Mouse (Mus musculus) thymus, adult 2 months (tissue): ENCODE results near the gene Kpna4. TPM values are rescaled to one million over a fixed set of nuclear protein-coding genes. Genes with fewer than 3 reads are reported as not detected.

Experiments
- DNase-seq: peaks from one replicate; pipeline ENCODE4 v3.0.0; 2021
- H3K27ac ChIP-seq: fragments of 200-500 bp; 2 replicates; pipeline ENCODE4 v1.5.1; 2012; ENCODE audit warnings: low read length, control low read depth; ENCODE audit not compliant: control insufficient read depth, insufficient read depth
- H3K27me3 ChIP-seq: fragments of 200-500 bp; 2 replicates; pipeline ENCODE4 v1.6.1; 2012; ENCODE audit warnings: mild to moderate bottlenecking, low read length, moderate library complexity, mixed read lengths; ENCODE audit not compliant: control insufficient read depth, insufficient read depth
- H3K36me3 ChIP-seq: fragments of 200-500 bp; 2 replicates; pipeline ENCODE4 v1.6.1; 2012; ENCODE audit warnings: mild to moderate bottlenecking, low read length, moderate library complexity; ENCODE audit not compliant: control insufficient read depth, insufficient read depth
- H3K4me1 ChIP-seq: fragments of 200-500 bp; replicated peaks from 2 replicates; pipeline ENCODE4 v1.6.1; 2012; ENCODE audit warnings: low read length; ENCODE audit not compliant: control insufficient read depth, insufficient read depth
- H3K4me3 ChIP-seq: fragments of 200-500 bp; 2 replicates; pipeline ENCODE4 v1.5.1; 2012; ENCODE audit warnings: mild to moderate bottlenecking, low read length, control low read depth, moderate library complexity; ENCODE audit not compliant: control insufficient read depth, insufficient read depth
- CTCF ChIP-seq: fragments of 200-500 bp; IDR thresholded peaks from 2 replicates; pipeline ENCODE4 v1.5.1; 2012; ENCODE audit warnings: mild to moderate bottlenecking, control low read depth, low read length, moderate library complexity, borderline replicate concordance; ENCODE audit not compliant: control insufficient read depth, poor library complexity, insufficient read depth; ENCODE audit errors: extremely low read depth
- POLR2A ChIP-seq: fragments of 200-500 bp; IDR thresholded peaks from 2 replicates; pipeline ENCODE4 v1.6.1; 2012; ENCODE audit warnings: mild to moderate bottlenecking, low read length, control low read depth, moderate library complexity; ENCODE audit not compliant: control insufficient read depth, poor library complexity, insufficient read depth; ENCODE audit errors: extremely low read depth
- WGBS: fragments of 180-500 bp; shearing (Covaris S2); methylation state at CpG from one replicate; pipeline ENCODE4 v1.1.7; 2018; 5-methylcytosine and 5-hydroxymethylcytosine counted together
- polyA plus RNA-seq: library from polyadenylated mRNA; depleted of rRNA; stranded (reverse); fragments of >200 nt; gene quantifications from 2 replicates; pipeline ENCODE4 v1.2.3, GENCODE M21; 2012

Gene Kpna4
- polyA plus RNA-seq, 1 experiment = 21.6 TPM

DNA sequence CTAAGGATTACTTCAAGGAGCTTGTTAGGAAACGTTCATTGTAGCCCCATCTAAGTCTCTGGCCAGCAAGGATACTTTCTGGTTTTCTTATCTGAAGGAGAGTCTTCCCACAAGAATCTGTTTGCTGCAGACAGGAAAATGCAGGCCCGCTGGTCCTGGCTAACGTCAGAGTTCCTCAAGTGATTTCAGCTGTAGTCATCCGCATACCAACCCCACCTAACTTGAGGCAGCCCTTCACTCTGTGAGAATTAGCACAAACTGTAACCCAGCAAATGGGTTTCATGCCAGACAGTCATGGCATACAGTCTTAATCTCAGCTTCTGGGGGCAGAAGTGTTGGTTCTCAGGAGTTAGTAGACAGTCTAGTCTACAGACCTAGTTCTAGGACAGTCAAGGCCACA is 80.4 kb downstream of the Kpna4 start:
- 88% methylated on average over 4 of the region's 4 CpGs for WGBS
- 0 out of 2 replicates have a peak, but pooled peaks cover 4% of the 10 kb centered on the region for H3K36me3 ChIP-seq
- no peak for TF ChIP-seq CTCF
- no peak for TF ChIP-seq POLR2A
- H3K4me1 ChIP-seq = peaks cover 6% of the 10 kb centered on the region
- no peak overlapping the region for H3K4me3 ChIP-seq
- DNase-seq = no peak
- no peak overlapping the region for H3K27ac ChIP-seq
- H3K27me3 ChIP-seq = no peaks in the 10 kb centered on the region

DNA sequence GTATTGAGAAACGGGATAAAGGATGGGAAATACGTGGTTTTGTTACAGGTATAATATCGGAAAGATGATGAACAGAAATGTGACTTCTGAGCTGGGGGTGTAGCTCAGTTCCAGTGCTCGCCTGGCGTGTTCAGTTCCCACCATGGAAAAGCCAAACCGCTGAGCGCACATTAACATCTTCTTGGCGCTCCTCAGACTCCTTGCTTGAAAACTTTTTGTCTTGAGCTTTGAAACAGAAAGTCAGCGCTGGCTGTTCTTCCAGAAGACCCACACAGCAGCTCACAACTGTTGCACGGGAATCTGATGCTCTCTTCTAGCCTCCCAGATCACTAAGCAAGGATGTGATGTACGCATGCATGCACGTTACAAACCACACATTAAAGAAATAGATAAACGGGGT is 81.2 kb downstream of the Kpna4 start:
- DNase-seq = no peak
- H3K27ac ChIP-seq = no peak overlapping the region
- H3K27me3 ChIP-seq = no peaks in the 10 kb centered on the region
- H3K36me3 ChIP-seq = peaks cover 4% of the 10 kb centered on the region; the same call in 1 of the 2 replicates
- 48% methylated on average over 13 of the region's 13 CpGs for WGBS
- H3K4me3 ChIP-seq = 0 out of 2 replicates have a peak overlapping the region, but pooled peaks have one; percentile 0
- TF ChIP-seq POLR2A (no peak), CTCF (no peak)
- peaks cover 6% of the 10 kb centered on the region for H3K4me1 ChIP-seq

- Histone ChIP-seq H3K4me3 (peak overlapping the region; percentile 86), H3K27me3 (no peaks in the 10 kb centered on the region), H3K36me3 (peaks cover 5% of the 10 kb centered on the region; the same call in 1 of the 2 replicates), H3K4me1 (peaks cover 6% of the 10 kb centered on the region), H3K27ac (peak overlapping the region; percentile 25; the same call in 1 of the 2 replicates)
- TF ChIP-seq CTCF = no peak
- TF ChIP-seq POLR2A = no peak
- no peak for DNase-seq
- 6% methylated on average over 9 of the region's 9 CpGs for WGBS
These were observed 81.6 kb downstream of the Kpna4 start for GRCm38 (mm10) chr3:69045400-69045703.

GRCm38 (mm10) chr3:69044645-69045399 is 82.1 kb downstream of the Kpna4 start, which contains the start of gene Trim59:
Gene Trim59 (minus strand): TSS chr3:69044755.
- Histone ChIP-seq H3K4me3 (peak within 1 kb of the TSS; percentile 86), H3K4me1 (peaks cover 6% of the 10 kb centered on the region), H3K27ac (peak within 1 kb of the TSS; percentile 25; the same call in 1 of the 2 replicates), H3K27me3 (no peaks in the 10 kb centered on the region), H3K36me3 (peaks cover 10% of the 10 kb centered on the region; the same call in 1 of the 2 replicates)
- under 1% methylated on average over 80 of the region's 80 CpGs for WGBS
- TF ChIP-seq POLR2A (peak; percentile 77; the same call in 1 of the 2 replicates), CTCF (no peak)
- DNase-seq = peak; percentile 91

DNA sequence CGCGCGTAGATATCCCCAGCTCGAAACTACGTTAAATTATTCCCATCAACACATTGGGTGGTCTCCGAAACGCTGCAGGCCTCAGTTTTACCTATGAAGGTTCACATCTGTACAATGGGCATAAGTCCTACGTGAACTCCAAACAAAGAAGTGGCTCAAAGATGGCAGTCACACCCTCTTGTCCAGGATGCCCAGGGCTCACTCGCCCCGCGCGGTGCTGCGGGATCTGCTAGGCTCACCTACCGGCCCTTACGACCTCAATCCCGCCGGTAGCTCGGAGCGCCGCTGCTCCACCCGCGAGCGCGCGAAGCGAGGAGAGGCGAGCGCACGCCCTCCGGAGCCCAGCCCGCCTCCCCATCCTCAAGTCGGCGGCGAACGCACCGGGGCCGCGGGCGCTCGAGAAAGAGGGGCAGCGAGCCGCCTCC is 82.7 kb downstream of the Kpna4 start:
- under 1% methylated on average over 42 of the region's 42 CpGs for WGBS
- peak; percentile 32; the same call in 1 of the 2 replicates for TF ChIP-seq CTCF
- TF ChIP-seq POLR2A = no peak
- H3K36me3 ChIP-seq = peaks cover 15% of the 10 kb centered on the region
- H3K27ac ChIP-seq = peak overlapping the region; percentile 9; the same call in 1 of the 2 replicates
- peaks cover 6% of the 10 kb centered on the region for H3K4me1 ChIP-seq
- H3K27me3 ChIP-seq = no peaks in the 10 kb centered on the region
- no peak for DNase-seq
- H3K4me3 ChIP-seq = peak overlapping the region; percentile 86

- peaks cover 35% of the 10 kb centered on the region for H3K36me3 ChIP-seq
- TF ChIP-seq POLR2A = no peak
- TF ChIP-seq CTCF = no peak
- no peaks in the 10 kb centered on the region for H3K27me3 ChIP-seq
- 22% methylated on average over 5 of the region's 5 CpGs for WGBS
- peaks cover 6% of the 10 kb centered on the region for H3K4me1 ChIP-seq
- H3K27ac ChIP-seq = no peak overlapping the region
- DNase-seq = no peak
- H3K4me3 ChIP-seq = no peak overlapping the region
These were observed 85.6 kb downstream of the Kpna4 start for GRCm38 (mm10) chr3:69041298-69041697.

GRCm38 (mm10) chr3:69040105-69040504 is 86.8 kb downstream of the Kpna4 start:
- Histone ChIP-seq H3K27me3 (no peaks in the 10 kb centered on the region), H3K36me3 (peaks cover 46% of the 10 kb centered on the region), H3K4me1 (peaks cover 2% of the 10 kb centered on the region; the same call in 1 of the 2 replicates), H3K27ac (no peak overlapping the region), H3K4me3 (no peak overlapping the region)
- DNase-seq = no peak
- 93% methylated on average over 2 of the region's 2 CpGs for WGBS
- TF ChIP-seq POLR2A (no peak), CTCF (no peak)
